Mouse (Mus musculus) olfactory bulb, adult 2 months (tissue): ENCODE results near the gene Rnd2.
A peak's percentile ranks its signal among the peaks of the same experiment; 100 is the strongest.

Source experiments
- CTCF ChIP-seq: fragments of 200-500 bp; IDR thresholded peaks from 2 replicates; pipeline ENCODE4 v1.5.1; 2012; ENCODE audit warnings: low read depth, mild to moderate bottlenecking, low read length, moderate library complexity; ENCODE audit not compliant: insufficient read depth
- POLR2A ChIP-seq: fragments of 200-500 bp; IDR thresholded peaks from 2 replicates; pipeline ENCODE4 v1.6.1; 2012; ENCODE audit warnings: mild to moderate bottlenecking, low read depth, low read length, moderate library complexity; ENCODE audit not compliant: insufficient read depth

DNA sequence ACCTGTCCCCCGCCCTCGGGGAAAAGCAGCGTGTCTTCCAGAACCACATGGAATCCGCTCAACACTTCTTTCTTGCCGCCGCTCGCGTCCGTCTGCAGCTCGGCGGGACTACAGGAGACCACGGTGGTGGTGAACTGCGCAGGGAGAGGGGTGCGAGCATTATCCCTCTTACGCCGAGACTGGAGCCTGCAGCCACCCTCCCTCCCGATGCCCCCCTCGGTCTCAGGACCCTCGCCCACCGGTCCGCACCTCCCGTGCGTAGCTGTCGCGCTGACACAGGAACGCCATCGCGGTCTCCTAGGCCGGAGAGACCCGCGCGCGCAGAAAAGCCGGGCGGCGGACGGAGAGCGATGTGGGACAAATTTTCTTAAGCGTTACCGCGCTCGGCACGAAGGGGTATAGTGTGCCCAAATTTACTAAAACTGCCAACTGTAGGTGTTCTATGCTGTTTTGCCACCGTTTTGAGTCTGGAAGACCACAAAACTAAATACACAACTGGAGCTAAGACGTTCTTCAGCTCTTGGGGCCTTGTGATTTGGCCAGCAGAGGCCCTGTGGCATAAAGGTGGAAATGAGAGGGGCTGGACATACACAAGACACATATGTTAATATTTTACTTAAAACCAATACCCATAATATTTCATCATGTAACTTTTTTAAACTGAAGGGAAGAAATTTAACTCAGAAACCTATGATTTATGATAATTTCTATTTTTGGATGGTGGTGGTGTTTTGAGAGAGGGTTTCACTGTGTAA lies 47.5 kb upstream of the Rnd2 start, which contains the start of gene Aarsd1:
- peak; percentile 81 for TF ChIP-seq POLR2A
- TF ChIP-seq CTCF, result no peak
